Mouse (Mus musculus): ENCODE data around the gene Enoph1. TPM values are rescaled to one million over a fixed set of nuclear protein-coding genes. Genes with fewer than 3 reads are reported as not detected.

Enoph1 gene
- 48.1 and 48.7 TPM in 2 replicates for polyA plus RNA-seq (2015; fragmentation: Nextera tagmentation; extraction: Ambion mirVana)

- peak within 1 kb of the TSS; percentile 97 for H3K4me3 ChIP-seq (replicated peaks)
- peak within 1 kb of the TSS; percentile 88 for H3K4me2 ChIP-seq
- peaks cover 35% of the 10 kb centered on the region for H3K36me3 ChIP-seq
- no peaks in the 10 kb centered on the region for H3K27me3 ChIP-seq
- peaks cover 34% of the 10 kb centered on the region for H3K4me1 ChIP-seq
- WGBS = under 1% methylated on average over 53 of the region's 57 CpGs
- peak; percentile 90 for ATAC-seq (replicated peaks; ENCODE audit: low FRiP score)
- H3K27ac ChIP-seq = peak within 1 kb of the TSS; percentile 99
- no peaks in the 10 kb centered on the region for H3K9me3 ChIP-seq (replicated peaks)
- H3K9ac ChIP-seq = peak within 1 kb of the TSS; percentile 100
Observed at GRCm38 (mm10) chr5:100039602-100040142, at the start of gene Enoph1, which contains the start of gene Hnrnpdl. Gene Enoph1 (plus strand): TSS chr5:100039985. Gene Hnrnpdl (minus strand): TSS chr5:100039664.

GRCm38 (mm10) chr5:99994166-99994565 is 45.6 kb upstream of the Enoph1 start:
- Histone ChIP-seq H3K9ac (no peak overlapping the region), H3K27me3 (no peaks in the 10 kb centered on the region), H3K9me3 (replicated peaks) (no peaks in the 10 kb centered on the region), H3K27ac (no peak overlapping the region), H3K36me3 (no peaks in the 10 kb centered on the region), H3K4me1 (no peaks in the 10 kb centered on the region), H3K4me3 (replicated peaks) (no peak overlapping the region), H3K4me2 (no peak overlapping the region)
- no peak for ATAC-seq (replicated peaks; ENCODE audit: low FRiP score)
- WGBS = 75% methylated on average over 3 of the region's 3 CpGs

GRCm38 (mm10) chr5:99994680-99995079 is 45.1 kb upstream of the Enoph1 start:
- no peak for ATAC-seq (replicated peaks; ENCODE audit: low FRiP score)
- Histone ChIP-seq H3K27ac (no peak overlapping the region), H3K4me3 (replicated peaks) (no peak overlapping the region), H3K36me3 (no peaks in the 10 kb centered on the region), H3K9ac (no peak overlapping the region), H3K4me2 (no peak overlapping the region), H3K4me1 (no peaks in the 10 kb centered on the region), H3K27me3 (no peaks in the 10 kb centered on the region), H3K9me3 (replicated peaks) (no peaks in the 10 kb centered on the region)
- 89% methylated on average over 3 of the region's 3 CpGs for WGBS

GRCm38 (mm10) chr5:100000048-100000447 is 39.7 kb upstream of the Enoph1 start:
- no peak for ATAC-seq (replicated peaks; ENCODE audit: low FRiP score)
- no peaks in the 10 kb centered on the region for H3K9me3 ChIP-seq (replicated peaks)
- no peak overlapping the region for H3K4me2 ChIP-seq
- H3K9ac ChIP-seq = no peak overlapping the region
- H3K4me1 ChIP-seq = no peaks in the 10 kb centered on the region
- no peaks in the 10 kb centered on the region for H3K36me3 ChIP-seq
- 79% methylated on average over 7 of the region's 7 CpGs for WGBS
- H3K4me3 ChIP-seq (replicated peaks) = no peak overlapping the region
- H3K27ac ChIP-seq = no peak overlapping the region
- H3K27me3 ChIP-seq = no peaks in the 10 kb centered on the region

GRCm38 (mm10) chr5:100000500-100000899 is 39.3 kb upstream of the Enoph1 start:
- WGBS = 36% methylated on average over 8 of the region's 8 CpGs
- Histone ChIP-seq H3K27ac (no peak overlapping the region), H3K36me3 (no peaks in the 10 kb centered on the region), H3K4me1 (no peaks in the 10 kb centered on the region), H3K27me3 (no peaks in the 10 kb centered on the region), H3K4me2 (no peak overlapping the region), H3K4me3 (replicated peaks) (no peak overlapping the region), H3K9me3 (replicated peaks) (no peaks in the 10 kb centered on the region), H3K9ac (no peak overlapping the region)
- no peak for ATAC-seq (replicated peaks; ENCODE audit: low FRiP score)

GRCm38 (mm10) chr5:100003895-100004294 is 35.9 kb upstream of the Enoph1 start:
- no peak for ATAC-seq (replicated peaks; ENCODE audit: low FRiP score)
- WGBS = 89% methylated on average over 4 of the region's 4 CpGs
- Histone ChIP-seq H3K36me3 (no peaks in the 10 kb centered on the region), H3K4me1 (no peaks in the 10 kb centered on the region), H3K4me3 (replicated peaks) (no peak overlapping the region), H3K27me3 (no peaks in the 10 kb centered on the region), H3K27ac (no peak overlapping the region), H3K4me2 (no peak overlapping the region), H3K9me3 (replicated peaks) (no peaks in the 10 kb centered on the region), H3K9ac (no peak overlapping the region)

- WGBS = 79% methylated on average over 3 of the region's 3 CpGs
- no peak for ATAC-seq (replicated peaks; ENCODE audit: low FRiP score)
Observed at GRCm38 (mm10) chr5:100005431-100005830, 34.4 kb upstream of the Enoph1 start.

GRCm38 (mm10) chr5:100005896-100006295 is 33.9 kb upstream of the Enoph1 start:
- Histone ChIP-seq H3K9ac (no peak overlapping the region), H3K27ac (no peak overlapping the region), H3K4me3 (replicated peaks) (no peak overlapping the region), H3K9me3 (replicated peaks) (no peaks in the 10 kb centered on the region), H3K27me3 (no peaks in the 10 kb centered on the region), H3K4me1 (no peaks in the 10 kb centered on the region), H3K4me2 (no peak overlapping the region), H3K36me3 (no peaks in the 10 kb centered on the region)
- 81% methylated on average over 6 of the region's 6 CpGs for WGBS
- no peak for ATAC-seq (replicated peaks; ENCODE audit: low FRiP score)

More at GRCm38 (mm10) chr5:100005431-100005830, 34.4 kb upstream of the Enoph1 start:
- Histone ChIP-seq H3K27ac (no peak overlapping the region), H3K4me3 (replicated peaks) (no peak overlapping the region), H3K27me3 (no peaks in the 10 kb centered on the region), H3K4me2 (no peak overlapping the region), H3K9me3 (replicated peaks) (no peaks in the 10 kb centered on the region), H3K4me1 (no peaks in the 10 kb centered on the region), H3K36me3 (no peaks in the 10 kb centered on the region), H3K9ac (no peak overlapping the region)

GRCm38 (mm10) chr5:100006324-100007039 is 33.3 kb upstream of the Enoph1 start:
- WGBS = 85% methylated on average over 4 of the region's 4 CpGs
- no peak overlapping the region for H3K27ac ChIP-seq
- no peak overlapping the region for H3K4me3 ChIP-seq (replicated peaks)
- H3K4me2 ChIP-seq = no peak overlapping the region
- ATAC-seq (replicated peaks; ENCODE audit: low FRiP score) = no peak
- H3K4me1 ChIP-seq = no peaks in the 10 kb centered on the region
- H3K9ac ChIP-seq = no peak overlapping the region
- H3K9me3 ChIP-seq (replicated peaks) = no peaks in the 10 kb centered on the region
- no peaks in the 10 kb centered on the region for H3K36me3 ChIP-seq
- no peaks in the 10 kb centered on the region for H3K27me3 ChIP-seq

- WGBS = 81% methylated on average over 4 of the region's 4 CpGs
- H3K27ac ChIP-seq = no peak overlapping the region
Observed at GRCm38 (mm10) chr5:100007040-100007375, 32.8 kb upstream of the Enoph1 start.

GRCm38 (mm10) chr5:100008485-100008884 is 31.3 kb upstream of the Enoph1 start:
- Histone ChIP-seq H3K9me3 (replicated peaks) (no peaks in the 10 kb centered on the region), H3K27me3 (no peaks in the 10 kb centered on the region), H3K27ac (no peak overlapping the region), H3K4me1 (no peaks in the 10 kb centered on the region), H3K36me3 (no peaks in the 10 kb centered on the region), H3K4me3 (replicated peaks) (no peak overlapping the region), H3K9ac (no peak overlapping the region), H3K4me2 (no peak overlapping the region)
- no peak for ATAC-seq (replicated peaks; ENCODE audit: low FRiP score)
- 49% methylated on average over 3 of the region's 3 CpGs for WGBS

More at GRCm38 (mm10) chr5:100007040-100007375, 32.8 kb upstream of the Enoph1 start:
- H3K9me3 ChIP-seq (replicated peaks) = no peaks in the 10 kb centered on the region
- H3K9ac ChIP-seq = no peak overlapping the region
- no peak for ATAC-seq (replicated peaks; ENCODE audit: low FRiP score)
- no peaks in the 10 kb centered on the region for H3K4me1 ChIP-seq
- no peak overlapping the region for H3K4me2 ChIP-seq
- no peaks in the 10 kb centered on the region for H3K36me3 ChIP-seq
- H3K27me3 ChIP-seq = no peaks in the 10 kb centered on the region
- no peak overlapping the region for H3K4me3 ChIP-seq (replicated peaks)

GRCm38 (mm10) chr5:100012599-100012998 is 27.2 kb upstream of the Enoph1 start:
- H3K27ac ChIP-seq = no peak overlapping the region
- no peak overlapping the region for H3K4me3 ChIP-seq (replicated peaks)
- H3K4me2 ChIP-seq = no peak overlapping the region
- H3K4me1 ChIP-seq = no peaks in the 10 kb centered on the region
- H3K36me3 ChIP-seq = no peaks in the 10 kb centered on the region
- H3K9ac ChIP-seq = no peak overlapping the region
- no peaks in the 10 kb centered on the region for H3K9me3 ChIP-seq (replicated peaks)
- 78% methylated on average over 9 of the region's 9 CpGs for WGBS
- no peak for ATAC-seq (replicated peaks; ENCODE audit: low FRiP score)
- H3K27me3 ChIP-seq = no peaks in the 10 kb centered on the region

Data from kidney, embryonic 15.5 days (tissue).